8 mouse cellular contexts compared by ENCODE assay signal in the genomic region with DNA sequence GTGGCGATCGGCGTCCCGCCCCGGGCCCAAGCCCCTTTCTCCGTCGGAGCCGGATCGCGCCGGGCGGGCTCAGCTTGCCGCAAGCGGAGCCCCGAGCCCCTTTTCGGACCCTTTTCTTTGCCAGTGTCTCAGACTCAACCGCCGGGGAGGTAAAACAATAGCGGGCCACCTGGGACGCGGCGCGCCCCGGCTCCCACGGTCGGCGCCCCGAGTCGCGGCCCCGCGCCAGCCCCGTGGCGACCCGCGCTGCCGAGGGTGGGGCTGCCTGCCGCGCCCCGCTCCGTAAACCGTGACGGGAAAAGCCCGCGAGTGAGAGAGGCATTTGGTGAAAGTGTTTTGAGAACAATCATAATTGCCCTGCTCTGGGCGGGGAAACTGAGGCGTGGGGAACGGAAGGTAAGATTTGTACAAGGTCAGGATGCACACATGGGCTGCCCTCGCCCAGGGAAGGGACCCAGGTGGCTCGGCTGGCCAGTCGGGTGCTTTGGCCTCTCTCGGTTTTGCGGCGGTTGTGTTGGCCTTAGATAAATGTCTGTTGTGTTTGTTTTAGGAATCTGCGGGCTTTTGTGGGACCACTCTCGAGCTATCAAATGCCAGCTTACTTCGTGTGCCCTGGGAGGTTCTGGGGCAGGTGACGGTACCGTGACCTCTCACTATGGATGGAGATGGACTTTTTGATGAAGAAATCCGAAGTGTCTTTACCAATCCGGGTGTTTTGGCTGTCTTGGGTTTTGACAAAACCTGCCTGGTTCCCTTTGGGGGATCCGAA. TPM values are rescaled to one million over a fixed set of nuclear protein-coding genes. Genes with fewer than 3 reads are reported as not detected.
DNase-seq lines count a peak whose midpoint lies in the region; ATAC-seq and TF ChIP-seq lines count a peak whose summit lies in the region.

No protein-coding gene starts in this region.

- intact Hi-C loops in heart, adult 2 months (cut with DNase I) = loop anchor here (5.0 kb wide), 1 partner anchor 75 kb away; no protein-coding TSS in a partner anchor
- intact Hi-C loops in left cerebral cortex, postnatal 4 days (cut with DNase I) = loop anchor here (10.0 kb wide), 1 partner anchor 67 kb away; no protein-coding TSS in a partner anchor

- no peak for TF ChIP-seq CTCF in heart, adult 2 months (IDR thresholded peaks at IDR 0.05)

- H3K36me3 ChIP-seq in heart, adult 2 months (ENCODE audit: control insufficient read depth, insufficient read depth, low read length) = no peaks in the 10 kb centered on the region
- H3K36me3 ChIP-seq in embryonic facial prominence, embryonic 14.5 days (ENCODE audit: control insufficient read depth, insufficient read depth, low read length) = no peaks in the 10 kb centered on the region
- H3K36me3 ChIP-seq in intestine, embryonic 14.5 days (ENCODE audit: control insufficient read depth, insufficient read depth, low read length) = no peaks in the 10 kb centered on the region
- no peaks in the 10 kb centered on the region for H3K36me3 ChIP-seq in midbrain, embryonic 16.5 days (ENCODE audit: control insufficient read depth, insufficient read depth, low read length)

- no peak for TF ChIP-seq POLR2A in heart, adult 2 months (IDR thresholded peaks at IDR 0.05; ENCODE audit: insufficient read depth, low read depth, low read length)

- no peak for TF ChIP-seq EP300 in heart, adult 2 months (IDR thresholded peaks at IDR 0.05; ENCODE audit: insufficient read depth, low read depth, low read length)

- peak overlapping the region; percentile 82 for H3K9ac ChIP-seq in heart, adult 2 months (ENCODE audit: low read depth, low read length)
- peak overlapping the region; percentile 87 for H3K9ac ChIP-seq in embryonic facial prominence, embryonic 14.5 days (ENCODE audit: low read depth, low read length)
- peak overlapping the region; percentile 84 for H3K9ac ChIP-seq in intestine, embryonic 14.5 days (ENCODE audit: low read length)
- H3K9ac ChIP-seq in midbrain, embryonic 16.5 days (ENCODE audit: low read depth, low read length) = peak overlapping the region; percentile 88

- H3K9me3 ChIP-seq in embryonic facial prominence, embryonic 14.5 days (ENCODE audit: control insufficient read depth, low read length) = no peaks in the 10 kb centered on the region
- H3K9me3 ChIP-seq in intestine, embryonic 14.5 days (ENCODE audit: control insufficient read depth, low read length) = no peaks in the 10 kb centered on the region
- no peaks in the 10 kb centered on the region for H3K9me3 ChIP-seq in midbrain, embryonic 16.5 days (replicated peaks; ENCODE audit: control insufficient read depth, low read length, poor library complexity, severe bottlenecking)

- ATAC-seq in embryonic facial prominence, embryonic 14.5 days (ENCODE audit: low read depth) = peak; percentile 10
- peak; percentile 13; the same call in 1 of the 2 replicates for ATAC-seq in intestine, embryonic 14.5 days (replicated peaks; ENCODE audit: low FRiP score, low TSS enrichment, low read depth)
- peak; percentile 26 for ATAC-seq in midbrain, embryonic 16.5 days

- H3K4me3 ChIP-seq in heart, adult 2 months = peak overlapping the region; percentile 77
- H3K4me3 ChIP-seq in embryonic facial prominence, embryonic 14.5 days (ENCODE audit: low read depth, low read length) = peak overlapping the region; percentile 71
- peak overlapping the region; percentile 76 for H3K4me3 ChIP-seq in intestine, embryonic 14.5 days (ENCODE audit: low read depth, low read length)
- H3K4me3 ChIP-seq in midbrain, embryonic 16.5 days (ENCODE audit: low read depth, low read length) = peak overlapping the region; percentile 82

- WGBS in heart, adult 2 months = 1% methylated on average over 61 of the region's 62 CpGs
- WGBS in embryonic facial prominence, embryonic 14.5 days = under 1% methylated on average over 40 of the region's 62 CpGs
- WGBS in intestine, embryonic 14.5 days = under 1% methylated on average over 56 of the region's 62 CpGs
- under 1% methylated on average over 62 of the region's 62 CpGs for WGBS in midbrain, embryonic 16.5 days

- no peak for DNase-seq in heart, adult 2 months
- DNase-seq in heart, postnatal 4 days = no peak
- DNase-seq in B cell, adult 2 months = peak; percentile 6 to 20
- DNase-seq in embryonic facial prominence, embryonic 14.5 days (ENCODE audit: low spot score) = no peak
- DNase-seq in intestine, embryonic 14.5 days (ENCODE audit: low spot score) = no peak
- DNase-seq in layer of hippocampus, adult 9-10 months (ENCODE audit: low spot score) = no peak
- no peak for DNase-seq in left cerebral cortex, postnatal 4 days

- peak overlapping the region; percentile 88 for H3K4me2 ChIP-seq in embryonic facial prominence, embryonic 14.5 days (ENCODE audit: low read depth, low read length)
- peak overlapping the region; percentile 99 for H3K4me2 ChIP-seq in intestine, embryonic 14.5 days (ENCODE audit: low read length)
- peak overlapping the region; percentile 89 for H3K4me2 ChIP-seq in midbrain, embryonic 16.5 days (ENCODE audit: low read length)

- H3K4me1 ChIP-seq in heart, adult 2 months (ENCODE audit: control insufficient read depth, insufficient read depth, low read length) = peaks cover 5% of the 10 kb centered on the region
- H3K4me1 ChIP-seq in embryonic facial prominence, embryonic 14.5 days (ENCODE audit: control insufficient read depth, insufficient read depth, low read length) = peaks cover 41% of the 10 kb centered on the region
- peaks cover 39% of the 10 kb centered on the region for H3K4me1 ChIP-seq in intestine, embryonic 14.5 days (replicated peaks; ENCODE audit: control insufficient read depth, insufficient read depth, low read length)
- H3K4me1 ChIP-seq in midbrain, embryonic 16.5 days (ENCODE audit: control insufficient read depth, insufficient read depth, low read length) = peaks cover 38% of the 10 kb centered on the region

- H3K79me2 ChIP-seq in heart, adult 2 months (replicated peaks; ENCODE audit: control insufficient read depth, insufficient read depth, low read length) = no peaks in the 10 kb centered on the region

- H3K27me3 ChIP-seq in heart, adult 2 months (ENCODE audit: control insufficient read depth, insufficient read depth, low read length) = no peaks in the 10 kb centered on the region
- H3K27me3 ChIP-seq in embryonic facial prominence, embryonic 14.5 days (replicated peaks; ENCODE audit: control insufficient read depth, insufficient read depth, low read length) = no peaks in the 10 kb centered on the region
- no peaks in the 10 kb centered on the region for H3K27me3 ChIP-seq in intestine, embryonic 14.5 days (replicated peaks; ENCODE audit: control insufficient read depth, insufficient read depth, low read length)
- H3K27me3 ChIP-seq in midbrain, embryonic 16.5 days (ENCODE audit: control insufficient read depth, insufficient read depth, low read depth, low read length) = no peaks in the 10 kb centered on the region

- H3K27ac ChIP-seq in heart, adult 2 months = peak overlapping the region; percentile 57
- peak overlapping the region; percentile 69 for H3K27ac ChIP-seq in embryonic facial prominence, embryonic 14.5 days (replicated peaks; ENCODE audit: low read depth, low read length)
- 0 out of 2 replicates have a peak overlapping the region, but pooled peaks have one; percentile 1 for H3K27ac ChIP-seq in intestine, embryonic 14.5 days (ENCODE audit: low read depth)
- peak overlapping the region; percentile 79 for H3K27ac ChIP-seq in midbrain, embryonic 16.5 days (ENCODE audit: low read length)

RNA-seq across cellular contexts. Expression of gene Igsf3, which starts 0.6 kb away (rescaled TPM):
- 10 to 100 TPM; 11.4 to 11.8 TPM for total RNA-seq in heart, adult 2 months (2021)
- 3.9 and 6.8 TPM in 2 replicates for polyA plus RNA-seq in heart, adult 2 months (2012; rRNA removed)
- total RNA-seq in heart, postnatal 4 days (2021) = 10 to 100 TPM; 26.9 to 29.8 TPM
- polyA plus RNA-seq in embryonic facial prominence, embryonic 14.5 days (2014; fragmentation: Nextera tagmentation; extraction: Ambion mirVana) = 37.0 and 40.6 TPM in 2 replicates
- 18.3 and 19.3 TPM in 2 replicates for polyA plus RNA-seq in intestine, embryonic 14.5 days (2014; fragmentation: Nextera tagmentation; extraction: Ambion mirVana)
- 93.6 and 100 TPM in 2 replicates for polyA plus RNA-seq in midbrain, embryonic 16.5 days (2015; fragmentation: Nextera tagmentation; extraction: Ambion mirVana)
- total RNA-seq in left cerebral cortex, postnatal 4 days (2021) = 100 to 1,000 TPM in 1 of 2 experiments, 10 to 100 TPM in 1; 96.4 to 101 TPM

Comparison
In these comparisons a context has a peak if more than half of its experiments do, and no peak if none do; other contexts are left out.
1. DNase-seq: peak in B cell, adult 2 months (2 of 2); none in heart, adult 2 months (0 of 2), heart, postnatal 4 days (single experiment), embryonic facial prominence, embryonic 14.5 days (single experiment), intestine, embryonic 14.5 days (single experiment), layer of hippocampus, adult 9-10 months (single experiment) and left cerebral cortex, postnatal 4 days (single experiment).
2. H3K27ac ChIP-seq: peak in every context shown above with its lines; median percentile 79 in midbrain, embryonic 16.5 days; 69 in embryonic facial prominence, embryonic 14.5 days; 57 in heart, adult 2 months; 1 in intestine, embryonic 14.5 days.
3. Peak in every context shown above with its lines, with median percentiles within 50 percentile points of each other: H3K4me3 ChIP-seq, H3K9ac ChIP-seq, ATAC-seq and H3K4me2 ChIP-seq.